8 mouse cellular contexts compared by ENCODE assay signal in the genomic region with DNA sequence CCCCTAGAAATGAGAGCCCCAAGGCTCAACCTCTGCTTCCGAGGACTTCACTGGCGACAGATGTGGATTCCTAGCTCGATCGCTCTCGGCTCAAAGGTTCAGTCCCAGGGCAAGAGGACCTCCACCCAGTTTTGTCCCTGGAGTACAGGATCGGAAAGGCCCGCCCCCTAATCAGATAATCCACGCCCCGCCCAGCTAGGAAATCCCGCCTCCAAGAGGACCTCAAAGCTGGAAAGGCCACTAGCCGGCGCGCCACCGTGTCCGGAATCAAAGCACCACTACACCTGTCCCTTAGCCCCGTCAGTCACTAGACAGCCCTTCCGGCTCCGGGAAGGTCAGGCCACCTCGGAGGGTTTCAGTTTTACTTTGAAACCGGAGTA. TPM values are rescaled to one million over a fixed set of nuclear protein-coding genes. Genes with fewer than 3 reads are reported as not detected.
DNase-seq lines count a peak whose midpoint lies in the region; ATAC-seq lines count a peak whose summit lies in the region.

No protein-coding gene starts in this region.

- peak; percentile 75 to 82 for DNase-seq in adrenal gland, adult 18-20 months (ENCODE audit: low spot score in 2 of 2)
- peak; percentile 59 to 73 for DNase-seq in cerebellum, postnatal 4 days (ENCODE audit: low spot score in 2 of 2)
- DNase-seq in gastrocnemius, adult 18-20 months (ENCODE audit: low spot score), result peak; percentile 92
- DNase-seq in left cerebral cortex, adult 11 months (ENCODE audit: low spot score), result peak; percentile 70
- DNase-seq in lung, postnatal 36 days, result peak; percentile 95
- DNase-seq in retina, postnatal 7 days (ENCODE audit: low read depth, low spot score), result peak; percentile 79
- no peak for DNase-seq in thymus, postnatal 36 days

- whole genome bisulfite sequencing in hindbrain, embryonic 15.5 days, result under 1% methylated on average over 20 of the region's 20 CpGs

- peaks cover 17% of the 10 kb centered on the region for H3K4me1 ChIP-seq in hindbrain, embryonic 15.5 days (replicated peaks)

- H3K36me3 ChIP-seq in hindbrain, embryonic 15.5 days, result peaks cover 20% of the 10 kb centered on the region

- H3K27me3 ChIP-seq in hindbrain, embryonic 15.5 days, result 0 out of 2 replicates have a peak, but pooled peaks cover 3% of the 10 kb centered on the region

- peak overlapping the region; percentile 89 for H3K27ac ChIP-seq in hindbrain, embryonic 15.5 days (replicated peaks)

- H3K4me2 ChIP-seq in hindbrain, embryonic 15.5 days, result peak overlapping the region; percentile 76

- peak overlapping the region; percentile 69 for H3K4me3 ChIP-seq in hindbrain, embryonic 15.5 days

- H3K9ac ChIP-seq in hindbrain, embryonic 15.5 days, result peak overlapping the region; percentile 73

- no peaks in the 10 kb centered on the region for H3K9me3 ChIP-seq in hindbrain, embryonic 15.5 days

- ATAC-seq in hindbrain, embryonic 15.5 days (ENCODE audit: low FRiP score, low read depth), result no peak; the same call in 1 of the 2 replicates

RNA-seq across cellular contexts. Expression of gene Dnpep, which starts 0.9 kb away (rescaled TPM):
- 10 to 100 TPM; 90.1 to 90.6 TPM for total RNA-seq in adrenal gland, adult 18-20 months (2021)
- 10 to 100 TPM; 42.4 to 47.6 TPM for total RNA-seq in gastrocnemius, adult 18-20 months (2021)
- polyA plus RNA-seq in hindbrain, embryonic 15.5 days (2015; fragmentation: Nextera tagmentation; extraction: Ambion mirVana), result 140 and 145 TPM in 2 replicates

RNA-seq across cellular contexts. Expression of gene Resp18, which starts 38.6 kb away (rescaled TPM):
- 100 to 1,000 TPM; 141 to 165 TPM for total RNA-seq in adrenal gland, adult 18-20 months (2021)
- total RNA-seq in gastrocnemius, adult 18-20 months (2021), result not detected
- polyA plus RNA-seq in hindbrain, embryonic 15.5 days (2015; fragmentation: Nextera tagmentation; extraction: Ambion mirVana), result 203 and 214 TPM in 2 replicates

RNA-seq across cellular contexts. Expression of gene Des, which starts 43.3 kb away (rescaled TPM):
- 10 to 100 TPM; 15.9 to 21.3 TPM for total RNA-seq in adrenal gland, adult 18-20 months (2021)
- total RNA-seq in gastrocnemius, adult 18-20 months (2021), result 1,000 to 10,000 TPM; 2,427 to 2,600 TPM
- 1.1 and 1.7 TPM in 2 replicates for polyA plus RNA-seq in hindbrain, embryonic 15.5 days (2015; fragmentation: Nextera tagmentation; extraction: Ambion mirVana)

RNA-seq across cellular contexts. Expression of gene Ptprn, which starts 52.5 kb away (rescaled TPM):
- 10 to 100 TPM; 51.0 to 59.5 TPM for total RNA-seq in adrenal gland, adult 18-20 months (2021)
- total RNA-seq in gastrocnemius, adult 18-20 months (2021), result not detected
- polyA plus RNA-seq in hindbrain, embryonic 15.5 days (2015; fragmentation: Nextera tagmentation; extraction: Ambion mirVana), result 30.4 and 33.5 TPM in 2 replicates

RNA-seq across cellular contexts. Expression of gene Speg, which starts 58.2 kb away (rescaled TPM):
- total RNA-seq in adrenal gland, adult 18-20 months (2021), result 10 to 100 TPM in 1 of 2 experiments, 1 to 10 TPM in 1; 7.3 to 10.8 TPM
- 100 to 1,000 TPM; 255 to 257 TPM for total RNA-seq in gastrocnemius, adult 18-20 months (2021)
- polyA plus RNA-seq in hindbrain, embryonic 15.5 days (2015; fragmentation: Nextera tagmentation; extraction: Ambion mirVana), result 22.4 and 25.0 TPM in 2 replicates

Comparison
In these comparisons a context has a peak if more than half of its experiments do, and no peak if none do; other contexts are left out.
1. DNase-seq: peak in adrenal gland, adult 18-20 months (2 of 2), cerebellum, postnatal 4 days (2 of 2), gastrocnemius, adult 18-20 months (single experiment), left cerebral cortex, adult 11 months (single experiment), lung, postnatal 36 days (single experiment) and retina, postnatal 7 days (single experiment); none in thymus, postnatal 36 days (0 of 2).
2. RNA of gene Resp18, which starts 38.6 kb away (total RNA-seq): 141 to 165 TPM in adrenal gland, adult 18-20 months; not detected in gastrocnemius, adult 18-20 months; every median in the first group is over 100 times any median in the second.
3. RNA of gene Des, which starts 43.3 kb away (total RNA-seq): 2,427 to 2,600 TPM in gastrocnemius, adult 18-20 months; 15.9 to 21.3 TPM in adrenal gland, adult 18-20 months; every median in the first group is over 100 times any median in the second.